Mouse (Mus musculus): ENCODE data around the gene Cst13. TPM values are rescaled to one million over a fixed set of nuclear protein-coding genes. Genes with fewer than 3 reads are reported as not detected.

The Cst13 gene
- polyA plus RNA-seq (2017; shearing (Covaris generic)), result not detected

DNA sequence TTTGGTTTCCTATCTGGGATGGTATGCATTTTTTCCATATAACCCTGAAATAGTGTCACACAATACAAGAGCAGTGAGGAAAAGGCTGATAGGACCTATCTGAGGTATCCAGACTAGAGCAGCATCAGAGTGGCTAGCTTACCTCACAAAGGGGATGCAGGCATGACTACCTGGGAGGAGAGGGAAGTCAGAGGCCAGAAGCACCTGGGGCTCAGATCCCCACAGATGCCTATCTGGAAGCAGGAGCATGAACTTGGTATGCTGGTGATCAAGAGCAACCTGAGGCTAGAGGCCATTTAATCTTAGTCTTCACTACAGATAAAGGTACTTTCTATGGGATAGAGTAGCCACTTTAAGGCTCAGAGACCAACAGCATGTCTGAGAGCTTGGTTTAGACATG is at the start of gene Cst13:
Gene Cst13, plus strand, starts transcription at position 173 of the 400 bp plus-strand sequence.

DNA sequence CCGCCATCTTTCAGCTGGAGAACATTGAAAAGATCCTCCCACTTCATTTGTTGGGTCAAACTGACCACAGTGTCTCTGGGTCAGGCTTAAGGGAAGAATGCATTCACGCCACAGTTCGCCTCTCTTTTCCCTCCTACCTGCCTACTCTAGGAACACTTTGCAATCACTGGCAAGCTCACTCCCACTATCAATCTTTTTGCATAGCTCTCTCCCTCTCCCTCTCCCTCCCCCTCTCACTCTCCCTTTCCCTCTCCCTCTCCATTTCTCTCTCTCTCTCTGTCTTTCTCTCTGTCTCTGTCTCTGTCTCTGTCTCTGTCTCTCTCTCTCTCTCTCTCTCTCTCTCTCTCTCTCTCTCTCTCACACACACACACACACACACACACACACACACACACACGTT is 48.5 kb upstream of the Cst13 start, which contains the start of gene Cst11:
Gene Cst11, minus strand, starts transcription at position 101 of the 400 bp plus-strand sequence.

DNA sequence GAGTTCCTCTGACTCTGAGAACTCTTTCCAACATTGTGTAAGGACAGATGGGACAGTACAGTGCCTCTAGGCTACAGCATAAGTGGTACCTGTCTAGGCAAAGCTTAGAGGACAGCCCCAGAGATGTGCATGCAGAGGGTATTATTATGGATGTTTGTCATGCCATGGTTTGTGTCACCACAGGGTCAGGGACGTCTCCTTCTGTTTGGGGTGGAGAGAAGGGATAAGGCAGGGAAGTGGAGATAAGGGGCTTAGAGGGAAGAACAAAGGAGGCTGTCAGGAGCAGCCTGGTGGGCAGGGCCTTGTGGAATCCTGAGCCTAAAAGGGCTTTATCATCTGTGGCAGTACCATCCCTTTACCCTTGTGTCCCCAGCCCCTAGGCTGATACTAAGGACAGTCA is 38.2 kb upstream of the Cst13 start, which contains the start of gene 8030411F24Rik:
Gene 8030411F24Rik, plus strand, starts transcription at position 301 of the 400 bp plus-strand sequence.

DNA sequence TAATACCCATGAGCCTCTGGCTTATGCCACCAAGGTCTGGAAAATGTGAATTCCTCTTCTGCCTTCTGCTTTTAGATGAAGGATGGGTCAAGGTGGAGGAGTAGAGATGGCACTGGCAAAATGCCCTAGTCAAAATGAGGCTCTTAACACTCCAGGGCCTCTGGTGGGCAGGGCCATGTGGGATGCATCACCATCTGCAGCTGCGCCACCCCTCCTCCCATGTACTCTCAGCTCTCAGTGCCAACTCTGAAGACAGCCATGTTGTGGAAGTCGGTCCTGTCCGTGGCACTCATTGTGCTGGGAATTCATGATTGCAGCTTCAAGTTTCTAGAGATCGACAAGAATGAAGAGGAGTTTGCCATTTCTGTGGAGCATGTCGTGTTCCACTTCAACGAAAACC is 30.7 kb upstream of the Cst13 start, which contains the start of gene Cst12:
Gene Cst12, plus strand, starts transcription at position 220 of the 400 bp plus-strand sequence.

DNA sequence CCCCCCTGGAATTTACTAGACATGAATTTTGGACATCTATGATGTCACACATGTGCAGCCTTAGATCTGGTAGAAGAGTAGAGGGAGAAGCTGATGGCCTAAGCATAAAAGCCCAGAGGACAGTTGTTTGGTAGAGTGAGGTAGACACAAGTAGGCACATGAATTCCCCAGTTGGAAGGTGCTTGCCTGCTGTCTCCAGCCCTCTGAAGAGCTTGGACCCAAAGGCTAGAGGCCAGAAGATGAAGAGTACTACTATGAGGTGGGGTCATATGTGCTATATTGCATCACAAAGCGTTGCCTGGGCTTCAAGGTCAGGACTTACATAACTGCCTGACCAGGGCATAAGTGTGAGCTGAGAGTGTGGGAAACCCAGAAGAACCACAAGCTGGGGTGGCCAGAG is 21.4 kb upstream of the Cst13 start, which contains the start of gene Cst8:
Gene Cst8, plus strand, starts transcription at position 301 of the 400 bp plus-strand sequence.

DNA sequence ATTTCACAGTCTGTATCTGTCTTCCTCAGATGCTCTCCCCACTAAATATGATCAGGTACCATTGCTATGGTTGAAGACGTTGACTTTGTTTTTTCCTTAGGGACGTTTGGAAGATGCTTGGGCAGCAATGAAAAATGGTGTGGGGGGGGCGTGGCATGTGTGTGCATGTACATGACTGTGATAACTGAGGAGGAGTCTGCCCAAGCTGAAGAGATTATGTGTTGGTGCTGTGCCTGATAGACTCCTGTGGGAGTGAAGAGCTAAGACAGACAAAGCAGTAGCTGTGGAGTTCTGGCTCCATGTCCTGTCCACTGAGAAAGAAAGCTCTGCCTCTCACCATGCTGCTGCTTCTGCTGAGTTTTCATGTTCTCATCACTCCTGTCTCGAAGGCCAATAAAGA is 15.0 kb downstream of the Cst13 start, which contains the start of gene Cst9:
Gene Cst9, plus strand, starts transcription at position 236 of the 400 bp plus-strand sequence.

DNA sequence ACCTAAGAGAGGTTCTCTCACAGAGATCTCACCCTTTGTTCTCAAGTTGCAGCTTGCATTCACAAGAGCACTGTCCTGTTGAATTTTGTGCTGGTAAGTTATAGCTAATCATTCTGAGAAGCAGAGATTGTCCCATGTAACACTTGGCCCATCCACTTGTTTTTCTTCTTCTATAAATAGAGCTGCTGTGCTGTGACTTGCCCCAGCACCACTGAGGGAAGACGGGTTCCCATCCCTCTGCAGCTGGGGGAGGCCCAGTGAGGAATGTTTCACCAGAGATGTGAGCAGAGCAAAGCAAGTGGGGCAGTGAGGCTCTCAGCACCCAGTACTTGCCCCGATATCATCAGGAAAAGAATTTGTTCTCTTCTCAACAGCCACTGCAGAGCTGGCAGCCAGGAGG is 45.1 kb downstream of the Cst13 start, which contains the start of gene 9230104L09Rik:
Gene 9230104L09Rik, minus strand, starts transcription at position 73 of the 400 bp plus-strand sequence.

DNA sequence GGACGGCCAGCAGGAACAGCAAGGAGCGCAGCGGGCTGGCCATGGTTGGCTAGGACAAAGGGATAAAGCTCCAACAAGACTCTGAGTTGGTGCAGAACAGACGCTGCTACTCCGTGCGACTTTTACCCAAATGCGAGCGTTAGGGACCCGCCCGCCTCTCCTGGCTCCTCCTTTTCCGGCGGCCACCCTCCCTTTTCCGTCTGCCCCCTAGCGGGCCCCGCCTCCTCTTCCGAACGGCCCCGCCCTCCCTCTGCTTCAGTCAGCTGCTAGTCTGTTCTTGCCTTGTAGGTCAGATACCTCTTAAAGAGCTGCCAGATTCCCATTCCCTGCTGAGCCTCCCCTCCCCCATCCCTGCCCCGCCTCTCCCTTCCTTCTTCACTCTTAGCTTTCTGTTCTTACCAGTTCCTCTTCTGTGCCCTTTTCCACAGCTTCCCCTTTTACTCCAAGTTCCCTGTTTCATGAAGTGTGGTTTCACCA is 55.5 kb downstream of the Cst13 start, which contains the start of gene Cst3:
Gene Cst3, minus strand, starts transcription at position 358 of the 477 bp plus-strand sequence.

Other genes starting within 250 kb of the Cst13 start
- gene Nxt1, start 147.5 kb upstream of the Cst13 start, polyA plus RNA-seq (2017; shearing (Covaris generic)), result 33.2 TPM
- gene Gzf1, start 139.1 kb upstream of the Cst13 start, polyA plus RNA-seq (2017; shearing (Covaris generic)), result 6.0 TPM
- gene Napb, start 87.6 kb upstream of the Cst13 start, polyA plus RNA-seq (2017; shearing (Covaris generic)), result 0.51 TPM
- not detected for gene Cstl1, start 69.7 kb upstream of the Cst13 start, polyA plus RNA-seq (2017; shearing (Covaris generic))
- not detected for gene Cst11, start 48.6 kb upstream of the Cst13 start, polyA plus RNA-seq (2017; shearing (Covaris generic))
- not detected for gene 8030411F24Rik, start 38.1 kb upstream of the Cst13 start, polyA plus RNA-seq (2017; shearing (Covaris generic))
- not detected for gene Cst12, start 30.7 kb upstream of the Cst13 start, polyA plus RNA-seq (2017; shearing (Covaris generic))
- not detected for gene Cst8, start 21.3 kb upstream of the Cst13 start, polyA plus RNA-seq (2017; shearing (Covaris generic))
- not detected for gene Cst9, start 15.1 kb downstream of the Cst13 start, polyA plus RNA-seq (2017; shearing (Covaris generic))
- not detected for gene 9230104L09Rik, start 45.0 kb downstream of the Cst13 start, polyA plus RNA-seq (2017; shearing (Covaris generic))
- gene Cst3, start 55.6 kb downstream of the Cst13 start, polyA plus RNA-seq (2017; shearing (Covaris generic)), result 92.0 TPM
- not detected for gene Gm1330, start 183.2 kb downstream of the Cst13 start, polyA plus RNA-seq (2017; shearing (Covaris generic))
- gene Gm10750, start 197.2 kb downstream of the Cst13 start, polyA plus RNA-seq (2017; shearing (Covaris generic)), result not detected